9 mouse cellular contexts compared by ENCODE assay signal in genomic region chr11:75538184-75538969, GRCm38 (mm10). TPM values are rescaled to one million over a fixed set of nuclear protein-coding genes. Genes with fewer than 3 reads are reported as not detected.
DNase-seq lines count a peak whose midpoint lies in the region; ATAC-seq lines count a peak whose summit lies in the region.
"Had no signal": no experiment of that assay in that cellular context is flagged by ENCODE, and none has a peak within 500 bp of the region (broad histone marks: within the 10 kb centered on the region; RNA-seq: fewer than 3 reads in every experiment).

No protein-coding gene starts in this region.

- H3K36me3 ChIP-seq in heart, embryonic 15.5 days = no peaks in the 10 kb centered on the region
- no peaks in the 10 kb centered on the region for H3K36me3 ChIP-seq in limb, embryonic 10.5 days

- H3K27ac ChIP-seq in heart, embryonic 15.5 days = peak overlapping the region; percentile 18
- peak overlapping the region; percentile 81 for H3K27ac ChIP-seq in limb, embryonic 10.5 days

- ATAC-seq in heart, embryonic 15.5 days (replicated peaks; ENCODE audit: insufficient number of reproducible peaks, insufficient read depth, low FRiP score, low read depth) = no peak

- H3K4me3 ChIP-seq in heart, embryonic 15.5 days = no peak overlapping the region
- H3K4me3 ChIP-seq in limb, embryonic 10.5 days = no peak overlapping the region
- H3K4me3 ChIP-seq: erythroblast, embryonic 14.5 days had no signal

- H3K9ac ChIP-seq in heart, embryonic 15.5 days = no peak overlapping the region

- WGBS in heart, embryonic 15.5 days = 61% methylated on average over 9 of the region's 9 CpGs
- 80% methylated on average over 9 of the region's 9 CpGs for WGBS in limb, embryonic 10.5 days

- no peaks in the 10 kb centered on the region for H3K9me3 ChIP-seq in heart, embryonic 15.5 days (replicated peaks)
- H3K9me3 ChIP-seq in limb, embryonic 10.5 days (replicated peaks) = no peaks in the 10 kb centered on the region

- no peaks in the 10 kb centered on the region for H3K27me3 ChIP-seq in heart, embryonic 15.5 days
- H3K27me3 ChIP-seq in limb, embryonic 10.5 days (ENCODE audit: low read depth, poor library complexity, severe bottlenecking) = 0 out of 2 replicates have a peak, but pooled peaks cover 1% of the 10 kb centered on the region

- H3K4me2 ChIP-seq in heart, embryonic 15.5 days = no peak overlapping the region

- no peak for DNase-seq in heart, adult 8-10 months (ENCODE audit: low spot score)
- DNase-seq in thymus, postnatal 4 days = peak; percentile 52
- no peak for DNase-seq in thymus, postnatal 25 days
- no peak for DNase-seq in limb, embryonic 10.5 days (ENCODE audit: low spot score)
- DNase-seq in natural killer cell, adult 2 months (ENCODE audit: low spot score in 2 of 2) = no peak
- no peak for DNase-seq in ovary, postnatal 10 days (ENCODE audit: low spot score)
- no peak for DNase-seq in spleen, adult 12 weeks (ENCODE audit: low spot score)

- H3K4me1 ChIP-seq in heart, embryonic 15.5 days (replicated peaks) = peaks cover 34% of the 10 kb centered on the region
- peaks cover 39% of the 10 kb centered on the region for H3K4me1 ChIP-seq in limb, embryonic 10.5 days

RNA-seq across cellular contexts. Expression of gene Slc43a2, which starts 6.9 kb away (rescaled TPM):
- 2.6 and 5.1 TPM in 2 replicates for polyA plus RNA-seq in heart, embryonic 15.5 days (2015; fragmentation: Nextera tagmentation; extraction: Ambion mirVana)
- 10 to 100 TPM; 13.2 to 22.8 (median 20.1) TPM for total RNA-seq in heart, adult 8-10 months (2022)
- 3.4 and 4.9 TPM in 2 replicates for polyA plus RNA-seq in limb, embryonic 10.5 days (2016; fragmentation: Nextera tagmentation; extraction: Ambion mirVana)

RNA-seq across cellular contexts. Expression of gene Scarf1, which starts 25.0 kb away (rescaled TPM):
- polyA plus RNA-seq in heart, embryonic 15.5 days (2015; fragmentation: Nextera tagmentation; extraction: Ambion mirVana) = 10.4 and 13.0 TPM in 2 replicates
- total RNA-seq in heart, adult 8-10 months (2022) = 1 to 10 TPM; 6.3 to 8.5 (median 7.4) TPM
- polyA plus RNA-seq in limb, embryonic 10.5 days (2016; fragmentation: Nextera tagmentation; extraction: Ambion mirVana) = 7.0 and 7.1 TPM in 2 replicates

RNA-seq across cellular contexts. Expression of gene Rilp, which starts 28.5 kb away (rescaled TPM):
- polyA plus RNA-seq in heart, embryonic 15.5 days (2015; fragmentation: Nextera tagmentation; extraction: Ambion mirVana) = 7.7 and 9.2 TPM in 2 replicates
- 10 to 100 TPM; 47.8 to 61.5 (median 56.2) TPM for total RNA-seq in heart, adult 8-10 months (2022)
- 0.25 and 0.46 TPM in 2 replicates for polyA plus RNA-seq in limb, embryonic 10.5 days (2016; fragmentation: Nextera tagmentation; extraction: Ambion mirVana)

RNA-seq across cellular contexts. Expression of gene Pitpna, which starts 49.5 kb away (rescaled TPM):
- polyA plus RNA-seq in heart, embryonic 15.5 days (2015; fragmentation: Nextera tagmentation; extraction: Ambion mirVana) = 63.4 and 75.2 TPM in 2 replicates
- 100 to 1,000 TPM in 3 of 4 experiments, 10 to 100 TPM in 1; 89.5 to 110 (median 105) TPM for total RNA-seq in heart, adult 8-10 months (2022)
- polyA plus RNA-seq in limb, embryonic 10.5 days (2016; fragmentation: Nextera tagmentation; extraction: Ambion mirVana) = 60.9 and 68.8 TPM in 2 replicates

RNA-seq across cellular contexts. Expression of gene Prpf8, which starts 51.8 kb away (rescaled TPM):
- polyA plus RNA-seq in heart, embryonic 15.5 days (2015; fragmentation: Nextera tagmentation; extraction: Ambion mirVana) = 24.8 and 37.1 TPM in 2 replicates
- 10 to 100 TPM; 92.4 to 99.5 (median 94.6) TPM for total RNA-seq in heart, adult 8-10 months (2022)
- polyA plus RNA-seq in limb, embryonic 10.5 days (2016; fragmentation: Nextera tagmentation; extraction: Ambion mirVana) = 81.7 and 82.6 TPM in 2 replicates
